ENCODE assay signal across 8 mouse cellular contexts in genomic region chr15:31530659-31531445, GRCm38 (mm10). TPM values are rescaled to one million over a fixed set of nuclear protein-coding genes. Genes with fewer than 3 reads are reported as not detected.
A peak's percentile ranks its signal among the peaks of the same experiment; 100 is the strongest.
DNase-seq lines count a peak whose midpoint lies in the region; ATAC-seq and TF ChIP-seq lines count a peak whose summit lies in the region.

TSS of gene March6 (minus strand) at chr15:31531053.

- DNase-seq in adipocyte (ENCODE audit: low spot score): peak; percentile 80
- peak; percentile 88 for DNase-seq in gastrocnemius, postnatal 10 days
- DNase-seq in induced T-regulatory cell, adult 2 months (ENCODE audit: low read depth): peak; percentile 95
- peak; percentile 72 to 91 for DNase-seq in left cerebral cortex, adult 8-10 months (ENCODE audit: low spot score in 2 of 2)
- peak; percentile 95 for DNase-seq in right cerebral cortex, adult 18-20 months
- DNase-seq in urinary bladder, adult 2 months (ENCODE audit: low spot score): peak; percentile 80

- TF ChIP-seq POLR2A in cortical plate, adult 2 months (IDR thresholded peaks at IDR 0.05; ENCODE audit: extremely low read depth, insufficient read depth, low read length): peak; percentile 49; the same call in 1 of the 2 replicates

- peak; percentile 75 for ATAC-seq in megakaryocyte, adult 5-6 weeks (ENCODE audit: poor library complexity, severe bottlenecking)

- H3K4me3 ChIP-seq in cortical plate, adult 2 months (ENCODE audit: insufficient read depth, low read length): peak within 1 kb of the TSS; percentile 60

- peaks cover 3% of the 10 kb centered on the region; the same call in 1 of the 2 replicates for H3K4me1 ChIP-seq in cortical plate, adult 2 months (ENCODE audit: control insufficient read depth, insufficient read depth, low read length)

- no peak for TF ChIP-seq CTCF in cortical plate, adult 2 months (IDR thresholded peaks at IDR 0.05; ENCODE audit: extremely low read depth, insufficient read depth, low read length)

- H3K27ac ChIP-seq in cortical plate, adult 2 months (ENCODE audit: insufficient read depth, low read length): peak within 1 kb of the TSS; percentile 88

RNA-seq across cellular contexts. Expression of gene March6, which starts in this region (rescaled TPM):
- 84.0 and 88.6 TPM in 2 replicates for polyA plus RNA-seq in cortical plate, adult 2 months (2012; rRNA removed)
- total RNA-seq in gastrocnemius, postnatal 10 days (2021): 10 to 100 TPM; 69.4 to 75.0 TPM
- total RNA-seq in left cerebral cortex, adult 8-10 months (2022): 100 to 1,000 TPM; 181 to 200 (median 192) TPM
- total RNA-seq in megakaryocyte, adult 5-6 weeks (2015): 35.7 and 38.4 TPM in 2 replicates
- 31.1 and 34.2 TPM in 2 replicates for total RNA-seq in megakaryocyte, adult 5-6 weeks (2017)
- polyA plus RNA-seq in urinary bladder, adult 2 months (2012; rRNA removed): 29.9 and 37.2 TPM in 2 replicates

Comparison
In these comparisons a context has a peak if more than half of its experiments do, and no peak if none do; other contexts are left out.
1. Peak in every context shown above with its lines: DNase-seq, ATAC-seq, H3K4me3 ChIP-seq and H3K27ac ChIP-seq.